Mouse (Mus musculus) adrenal gland, postnatal 36 days (tissue): ENCODE measurements at regions not wholly inside any gene's neighbourhood (a gene's known extent, or its start where the extent isn't known, plus 50 kb on each side); places are given as distances from the start of the nearest gene placed in this dataset.

Experiments used
- DNase-seq, 2 experiments: peaks; one replicate each; pipeline ENCODE4 v3.0.0; 2021; ENCODE audit warnings: mixed read lengths in 1 of 2

DNA sequence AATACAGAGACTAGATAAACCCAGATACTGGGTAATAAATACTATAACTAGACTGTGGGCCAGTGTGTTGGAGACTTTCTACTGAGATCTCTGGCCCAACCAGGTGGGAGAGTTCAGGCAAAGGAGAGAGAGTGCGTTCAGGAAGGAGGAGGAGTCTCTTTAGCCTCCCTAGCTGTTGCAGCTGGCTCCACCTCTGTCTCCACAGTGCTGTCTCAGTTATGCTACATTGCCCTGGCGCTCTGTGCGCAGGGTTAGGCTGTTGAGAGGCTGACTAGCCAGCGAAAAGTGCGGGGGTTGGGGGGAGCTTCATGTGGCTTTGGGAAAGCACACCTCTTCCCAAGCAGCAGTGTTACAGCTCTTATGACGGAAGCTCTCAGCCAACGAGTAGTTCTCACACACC, 104.7 kb upstream of the Syndig1 start:
- DNase-seq, result no peak

DNA sequence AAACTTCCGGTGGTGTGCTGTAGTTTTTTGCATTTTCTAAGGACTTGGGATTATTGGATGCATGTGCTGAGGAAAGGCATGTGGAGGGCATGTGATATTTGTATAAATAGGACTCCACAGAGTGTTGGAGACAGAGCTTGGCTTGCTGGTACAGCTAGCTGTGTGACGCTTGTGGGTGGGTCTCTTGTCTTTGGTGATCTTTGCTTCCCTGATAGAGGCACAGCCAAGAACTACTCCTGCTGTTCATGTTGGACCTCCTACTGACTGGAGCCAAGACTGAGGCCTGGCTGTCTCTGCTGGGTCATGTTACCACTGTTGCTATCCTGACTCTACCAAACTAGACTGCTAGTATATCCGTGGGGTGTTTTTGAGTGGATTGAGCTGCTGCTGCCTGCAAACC, 103.1 kb upstream of the Syndig1 start:
- DNase-seq, result no peak

DNA sequence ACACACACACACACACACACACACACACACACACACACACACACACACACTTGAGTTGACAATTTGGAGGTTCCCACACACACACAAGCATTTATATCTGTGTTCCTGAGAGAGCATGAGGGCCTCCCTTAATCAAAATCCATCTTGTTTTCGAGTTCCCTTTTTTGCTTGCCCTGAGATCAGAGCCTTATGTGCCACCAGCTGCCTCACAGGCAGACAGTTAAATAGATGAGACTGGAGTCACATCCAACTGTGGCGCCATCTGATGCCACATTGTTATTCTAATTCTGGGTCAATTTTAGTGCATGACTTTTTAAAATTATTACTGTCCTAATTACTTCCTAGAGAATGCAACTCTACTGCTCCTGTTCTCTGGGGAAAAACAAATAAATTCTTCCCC, 91.2 kb upstream of the Syndig1 start:
- DNase-seq, result no peak

DNA sequence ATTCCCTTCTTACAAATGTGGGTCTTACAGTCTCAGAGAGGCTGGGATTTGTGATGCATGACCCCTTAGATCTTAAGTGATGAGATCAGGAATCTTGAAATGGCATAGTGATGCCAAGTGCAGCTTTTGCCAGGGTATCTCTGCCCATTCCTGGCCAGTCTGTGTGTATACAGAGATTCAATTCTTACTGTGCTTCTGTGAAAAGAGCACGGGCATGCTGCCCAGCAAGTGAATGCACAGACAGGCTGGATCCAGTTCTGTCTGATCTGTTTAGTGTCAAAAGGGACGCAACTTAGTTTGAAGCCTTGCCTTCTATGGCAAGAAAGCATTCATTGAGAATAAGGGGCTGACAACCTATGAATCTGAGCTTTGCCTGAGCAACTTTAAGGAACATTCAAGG, 89.1 kb upstream of the Syndig1 start:
- no peak for DNase-seq

- DNase-seq, result no peak
Observed at GRCm38 (mm10) chr2:149742661-149743060, 86.3 kb upstream of the Syndig1 start.

DNA sequence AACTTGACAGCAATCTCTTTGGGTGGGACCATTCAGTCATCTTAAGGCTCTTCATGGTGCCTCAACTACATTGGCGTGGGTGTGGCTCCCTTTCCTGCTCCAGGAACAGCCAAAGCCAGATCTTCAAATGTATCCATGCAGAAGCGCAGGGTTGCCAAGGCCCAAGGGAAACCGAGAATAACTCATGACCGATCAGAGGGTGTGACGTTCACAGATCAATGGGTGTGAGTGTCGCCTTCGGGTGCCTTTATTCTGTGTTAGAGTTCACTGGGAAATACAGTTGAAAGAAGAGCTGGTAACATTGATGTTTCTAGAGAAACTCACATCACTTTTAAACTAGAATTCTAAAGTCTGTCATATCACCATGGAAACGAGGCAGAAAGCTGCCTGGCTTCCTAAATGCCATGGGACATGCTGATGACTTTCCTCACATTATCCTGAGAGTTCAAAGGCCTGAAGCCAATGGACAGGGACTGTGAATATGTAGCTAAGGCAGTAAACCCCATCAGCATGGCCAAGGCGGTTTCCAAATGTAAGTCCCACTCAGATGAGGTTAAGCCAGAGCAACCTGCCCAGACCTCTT, 80.7 kb upstream of the Syndig1 start:
- DNase-seq, result no peak

DNA sequence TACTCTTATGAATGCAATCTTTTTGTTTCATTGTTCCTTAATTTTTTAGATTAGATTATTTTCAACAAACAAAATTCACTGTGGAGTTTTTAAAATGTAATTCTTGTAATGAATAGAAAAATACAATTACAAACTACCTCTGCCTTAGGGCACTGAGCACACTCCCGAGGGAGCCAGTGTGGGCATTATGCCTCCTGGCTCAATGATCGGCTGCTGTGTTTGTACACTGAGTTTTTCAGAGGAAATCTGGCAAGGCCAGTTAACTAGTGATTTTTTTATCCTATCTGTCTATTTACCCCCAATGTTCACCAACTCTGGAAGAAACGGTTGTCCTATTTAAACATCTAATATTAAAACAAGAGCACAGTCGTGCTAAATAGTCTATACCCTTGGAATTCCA, 69.9 kb upstream of the Syndig1 start:
- DNase-seq, result peak in 1 of 2 experiments; percentile 29

DNA sequence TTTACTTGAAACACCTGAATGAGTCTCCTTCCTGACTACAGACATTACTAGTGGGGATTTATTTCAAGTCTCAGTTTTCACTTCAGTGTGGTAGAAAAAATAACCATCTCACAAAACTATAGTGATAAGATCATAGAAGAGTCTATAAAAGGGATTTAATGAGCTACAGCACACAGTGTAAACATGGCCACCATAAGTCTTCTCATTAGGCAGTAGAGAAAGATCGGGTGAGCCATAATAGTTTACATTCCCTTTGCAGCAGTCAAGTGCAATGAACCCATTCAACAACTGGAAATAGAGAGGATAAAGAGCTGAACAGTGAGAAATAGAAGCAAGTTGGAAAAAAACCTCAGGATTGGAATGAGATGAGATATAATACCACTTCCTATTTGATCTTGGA, 65.1 kb upstream of the Syndig1 start:
- no peak for DNase-seq

DNA sequence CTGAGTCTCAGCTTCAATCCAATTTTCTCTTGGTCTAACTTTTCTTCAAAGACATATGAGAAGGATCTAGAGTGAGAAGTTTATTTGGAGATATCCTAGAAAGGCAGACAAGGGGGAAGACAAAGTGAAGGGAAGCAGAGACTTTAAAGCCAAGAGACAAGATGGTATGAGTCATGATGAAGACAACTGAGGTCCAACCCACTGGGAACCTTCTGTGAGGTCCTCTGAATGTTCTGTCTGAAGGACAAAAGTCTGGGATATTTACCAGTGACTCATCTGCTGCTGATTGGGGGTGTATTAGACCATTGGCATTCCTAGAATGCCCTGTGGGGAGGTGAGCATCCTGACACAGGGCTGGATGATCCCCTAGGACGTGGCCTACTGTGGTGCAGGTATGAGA, 61.0 kb upstream of the Syndig1 start:
- DNase-seq, result no peak

DNA sequence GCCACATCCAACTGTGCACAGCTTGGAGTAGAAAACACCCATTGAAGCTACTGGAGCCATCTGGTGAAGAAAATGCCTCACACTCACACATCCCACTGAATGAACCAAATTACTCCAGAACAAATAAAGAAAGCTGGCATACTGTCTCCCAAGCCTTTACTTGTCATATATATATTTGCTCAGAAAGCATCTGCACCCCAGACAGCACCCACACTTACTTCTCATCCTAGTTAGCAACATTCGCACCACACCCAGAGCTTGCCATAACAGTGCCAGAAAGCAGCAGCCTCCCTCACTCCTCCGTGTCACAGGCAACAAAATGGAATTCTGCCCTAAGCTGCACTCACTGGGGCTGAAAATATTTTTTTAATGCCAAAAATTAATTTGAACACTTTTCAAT, 60.5 kb upstream of the Syndig1 start:
- no peak for DNase-seq

GRCm38 (mm10) chr2:149777316-149777715, 51.7 kb upstream of the Syndig1 start:
- DNase-seq, result no peak
